Mouse (Mus musculus) B cell, adult 2 months (primary cell): Measurements from ENCODE around the gene Dppa3.

Source experiments
- DNase-seq, 2 experiments: peaks; one replicate each; pipeline ENCODE4 v3.0.0; 2022

Dppa3 gene

GRCm38 (mm10) chr6:122626110-122626509 lies at the start of gene Dppa3:
Gene Dppa3, plus strand, starts transcription at chr6:122626410.
- DNase-seq: no peak

- DNase-seq: no peak
Measured at GRCm38 (mm10) chr6:122577030-122577429, 49.2 kb upstream of the Dppa3 start.

GRCm38 (mm10) chr6:122579086-122579485 lies 47.1 kb upstream of the Dppa3 start:
- no peak for DNase-seq

- no peak for DNase-seq
Measured at GRCm38 (mm10) chr6:122591027-122591758, 35.0 kb upstream of the Dppa3 start.

- peak in 1 of 2 experiments; percentile 34 for DNase-seq
Measured at GRCm38 (mm10) chr6:122592905-122593304, 33.3 kb upstream of the Dppa3 start.

- peak; percentile 26 to 41 for DNase-seq
Measured at GRCm38 (mm10) chr6:122595637-122596036, 30.6 kb upstream of the Dppa3 start.

GRCm38 (mm10) chr6:122596608-122597007 lies 29.6 kb upstream of the Dppa3 start:
- DNase-seq: no peak

- DNase-seq: peak in 1 of 2 experiments; percentile 52
Measured at GRCm38 (mm10) chr6:122598014-122598413, 28.2 kb upstream of the Dppa3 start.

- peak; percentile 59 to 60 for DNase-seq
Measured at GRCm38 (mm10) chr6:122598436-122598835, 27.8 kb upstream of the Dppa3 start.

- DNase-seq: peak; percentile 42 to 45
Measured at GRCm38 (mm10) chr6:122599054-122599737, 27.0 kb upstream of the Dppa3 start.

- DNase-seq: no peak
Measured at GRCm38 (mm10) chr6:122600066-122600646, 26.1 kb upstream of the Dppa3 start.

GRCm38 (mm10) chr6:122601031-122601430 lies 25.2 kb upstream of the Dppa3 start:
- no peak for DNase-seq

GRCm38 (mm10) chr6:122601615-122602014 lies 24.6 kb upstream of the Dppa3 start:
- no peak for DNase-seq

- peak; percentile 82 to 85 for DNase-seq
Measured at GRCm38 (mm10) chr6:122602242-122602991, 23.8 kb upstream of the Dppa3 start, which contains the start of gene Apobec1. Gene Apobec1, minus strand, starts transcription at chr6:122602444.

- no peak for DNase-seq
Measured at GRCm38 (mm10) chr6:122602992-122603322, 23.3 kb upstream of the Dppa3 start.

- peak in 1 of 2 experiments; percentile 14 for DNase-seq
Measured at GRCm38 (mm10) chr6:122604260-122604659, 21.9 kb upstream of the Dppa3 start.

GRCm38 (mm10) chr6:122605483-122605882 lies 20.7 kb upstream of the Dppa3 start:
- DNase-seq: peak; percentile 48 to 53

GRCm38 (mm10) chr6:122606661-122607060 lies 19.5 kb upstream of the Dppa3 start:
- no peak for DNase-seq

GRCm38 (mm10) chr6:122607700-122608099 lies 18.5 kb upstream of the Dppa3 start:
- no peak for DNase-seq

- no peak for DNase-seq
Measured at GRCm38 (mm10) chr6:122608434-122609376, 17.5 kb upstream of the Dppa3 start.

GRCm38 (mm10) chr6:122609377-122609728 lies 16.9 kb upstream of the Dppa3 start:
- DNase-seq: no peak

- no peak for DNase-seq
Measured at GRCm38 (mm10) chr6:122609771-122610170, 16.4 kb upstream of the Dppa3 start, which contains the start of gene Gdf3. Gene Gdf3, minus strand, starts transcription at chr6:122610087.
